Mouse (Mus musculus) C2C12 (cell line): Measurements from ENCODE around the gene Nell1. TPM values are rescaled to one million over a fixed set of nuclear protein-coding genes. Genes with fewer than 3 reads are reported as not detected.

ENCODE experiments used
- H3K27me3 ChIP-seq: one replicate; pipeline ENCODE4 v1.6.1; 2011; ENCODE audit not compliant: control insufficient read depth, insufficient read depth, insufficient read length
- H3K36me3 ChIP-seq: one replicate; pipeline ENCODE4 v1.6.1; 2011; ENCODE audit not compliant: control insufficient read depth, insufficient read depth
- H3K4me3 ChIP-seq: one replicate; pipeline ENCODE4 v1.5.1; 2011; ENCODE audit warnings: mild to moderate bottlenecking, control low read depth; ENCODE audit not compliant: poor library complexity, insufficient read depth, severe bottlenecking
- H3K79me2 ChIP-seq: one replicate; pipeline ENCODE4 v1.6.1; 2011; ENCODE audit not compliant: control insufficient read depth, insufficient read depth
- H3K79me3 ChIP-seq: one replicate; pipeline ENCODE4 v1.6.1; 2011; ENCODE audit warnings: low read depth, control low read depth
- H3ac ChIP-seq: one replicate; pipeline ENCODE3; 2011; ENCODE audit warnings: low read depth; ENCODE audit not compliant: control insufficient read depth, insufficient read length
- CEBPB ChIP-seq: IDR thresholded peaks from one replicate; pipeline ENCODE4 v1.6.1; 2011; ENCODE audit warnings: low read depth, mild to moderate bottlenecking, control low read depth, moderate library complexity
- CTCF ChIP-seq: IDR thresholded peaks from one replicate; pipeline ENCODE4 v1.5.1; 2011; ENCODE audit not compliant: control insufficient read depth, insufficient read depth, insufficient read length
- FOSL1 ChIP-seq: IDR thresholded peaks from one replicate; pipeline ENCODE4 v1.8.0; 2011; ENCODE audit warnings: mild to moderate bottlenecking, low read length; ENCODE audit not compliant: poor library complexity, insufficient read depth, severe bottlenecking
- MAX ChIP-seq: IDR thresholded peaks from one replicate; pipeline ENCODE4 v1.6.1; 2011; ENCODE audit warnings: mild to moderate bottlenecking, control low read depth
- MYOD1 ChIP-seq: IDR thresholded peaks from one replicate; pipeline ENCODE4 v1.6.1; 2011; ENCODE audit warnings: low read depth; ENCODE audit not compliant: control insufficient read depth, insufficient read length
- MYOG ChIP-seq: IDR thresholded peaks from one replicate; pipeline ENCODE4 v1.6.1; 2011; ENCODE audit not compliant: control insufficient read depth, insufficient read length; ENCODE audit errors: extremely low read depth
- USF1 ChIP-seq: IDR thresholded peaks from one replicate; pipeline ENCODE4 v1.6.1; 2011; ENCODE audit warnings: low read depth, mild to moderate bottlenecking, control low read depth, moderate library complexity
- polyA plus RNA-seq: library from polyadenylated mRNA; unstranded; fragments of >200 nt; fragmentation: generic; extraction: Trizol; gene quantifications from one replicate; pipeline ENCODE4 v1.2.1, GENCODE M21; 2012; ENCODE audit warnings: missing spikeins

Gene Nell1
- polyA plus RNA-seq, 1 experiment, result not detected

DNA sequence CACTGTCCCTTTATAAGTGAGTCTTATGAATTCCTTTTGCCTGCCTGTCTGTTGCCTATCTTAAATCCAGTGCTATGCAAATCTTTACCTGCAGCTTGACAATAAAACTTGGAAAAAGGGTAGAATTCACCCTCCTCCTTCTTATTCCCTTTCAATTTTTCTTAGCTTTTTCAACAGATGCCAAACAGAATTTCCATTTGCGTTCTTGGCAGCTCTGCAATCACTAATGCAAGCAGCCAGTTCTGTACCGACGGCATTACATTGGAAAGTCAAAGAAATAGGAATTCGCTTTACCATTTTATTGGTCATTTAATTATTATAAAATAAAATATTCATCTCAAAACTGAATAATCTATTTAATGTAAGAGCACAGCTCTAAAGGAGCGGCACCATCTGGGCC lies 781.7 kb downstream of the Nell1 start:
- Histone ChIP-seq H3K36me3 (no peaks in the 10 kb centered on the region), H3K79me3 (no peaks in the 10 kb centered on the region), H3K27me3 (no peaks in the 10 kb centered on the region), H3K4me3 (no peak overlapping the region), H3K79me2 (no peaks in the 10 kb centered on the region), H3ac (no peak overlapping the region)
- TF ChIP-seq CEBPB, result no peak

DNA sequence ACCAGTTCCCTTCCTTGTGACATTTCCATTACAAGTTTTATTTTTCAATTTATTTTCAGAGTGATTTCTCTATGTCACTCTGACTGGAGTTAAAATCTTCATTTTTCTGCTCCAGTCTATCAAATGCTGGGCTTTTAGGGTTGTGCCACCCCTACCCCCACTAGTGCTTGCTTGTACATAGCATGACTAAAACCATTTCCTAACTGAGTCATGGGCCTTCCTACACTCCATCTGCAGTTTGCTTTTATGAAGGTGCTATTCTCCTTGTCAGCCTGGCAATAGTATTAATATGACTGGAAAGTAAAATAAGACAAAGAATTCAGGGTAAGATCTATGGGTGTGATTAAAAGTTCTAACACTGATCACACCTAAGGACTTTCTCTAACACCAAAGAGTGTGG lies 798.9 kb downstream of the Nell1 start:
- no peaks in the 10 kb centered on the region for H3K79me2 ChIP-seq
- no peaks in the 10 kb centered on the region for H3K27me3 ChIP-seq
- no peak overlapping the region for H3ac ChIP-seq
- no peak overlapping the region for H3K4me3 ChIP-seq
- no peaks in the 10 kb centered on the region for H3K36me3 ChIP-seq
- no peak for TF ChIP-seq CTCF
- TF ChIP-seq MAX, result no peak
- no peak for TF ChIP-seq USF1
- no peak for TF ChIP-seq MYOG
- no peak for TF ChIP-seq MYOD1
- TF ChIP-seq CEBPB, result no peak
- TF ChIP-seq FOSL1, result no peak
- H3K79me3 ChIP-seq, result no peaks in the 10 kb centered on the region

GRCm38 (mm10) chr7:50781105-50781504 lies 806.4 kb downstream of the Nell1 start:
- TF ChIP-seq MYOG (no peak), CTCF (no peak), MYOD1 (no peak), FOSL1 (no peak), USF1 (no peak), CEBPB (no peak), MAX (no peak)
- Histone ChIP-seq H3K27me3 (no peaks in the 10 kb centered on the region), H3K79me3 (no peaks in the 10 kb centered on the region)

DNA sequence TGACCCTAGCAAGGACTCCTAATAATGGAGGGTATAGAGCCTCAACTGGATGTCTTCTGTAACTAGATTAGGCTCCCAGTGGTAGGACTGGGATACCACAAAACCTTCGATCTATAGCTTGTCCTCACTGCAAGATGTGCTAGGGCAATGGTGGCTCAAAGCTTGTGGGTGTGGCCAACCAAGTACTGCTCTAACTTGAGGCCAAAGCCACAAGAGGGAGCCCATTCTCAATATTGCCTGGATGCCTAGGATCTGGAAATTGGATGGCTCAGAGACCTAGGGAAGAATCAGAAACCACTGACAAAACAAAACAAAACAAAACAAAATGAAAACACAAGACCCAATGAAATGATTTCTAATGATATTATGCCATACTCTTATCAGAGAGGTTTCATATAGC lies 809.0 kb downstream of the Nell1 start:
- Histone ChIP-seq H3K27me3 (no peaks in the 10 kb centered on the region), H3K79me3 (no peaks in the 10 kb centered on the region), H3ac (no peak overlapping the region), H3K4me3 (no peak overlapping the region), H3K36me3 (no peaks in the 10 kb centered on the region), H3K79me2 (no peaks in the 10 kb centered on the region)
- TF ChIP-seq MYOD1, result no peak
- TF ChIP-seq CTCF, result no peak
- no peak for TF ChIP-seq CEBPB
- TF ChIP-seq MAX, result no peak
- TF ChIP-seq USF1, result no peak
- TF ChIP-seq MYOG, result no peak
- no peak for TF ChIP-seq FOSL1

More at GRCm38 (mm10) chr7:50781105-50781504, 806.4 kb downstream of the Nell1 start:
- H3K36me3 ChIP-seq, result no peaks in the 10 kb centered on the region
- no peak overlapping the region for H3ac ChIP-seq
- no peaks in the 10 kb centered on the region for H3K79me2 ChIP-seq
- H3K4me3 ChIP-seq, result no peak overlapping the region

- no peak for TF ChIP-seq USF1
- TF ChIP-seq CEBPB, result no peak
- no peak for TF ChIP-seq MAX
- no peak for TF ChIP-seq MYOG
- TF ChIP-seq MYOD1, result no peak
- no peak for TF ChIP-seq FOSL1
- TF ChIP-seq CTCF, result no peak
- H3K4me3 ChIP-seq, result no peak overlapping the region
Observed at GRCm38 (mm10) chr7:50826180-50826579, 851.5 kb downstream of the Nell1 start.

GRCm38 (mm10) chr7:50832799-50833198 lies 858.1 kb downstream of the Nell1 start:
- no peak overlapping the region for H3K4me3 ChIP-seq
- H3ac ChIP-seq, result no peak overlapping the region
- H3K36me3 ChIP-seq, result no peaks in the 10 kb centered on the region
- TF ChIP-seq MAX, result no peak
- TF ChIP-seq MYOG, result no peak
- TF ChIP-seq MYOD1, result no peak
- TF ChIP-seq CTCF, result no peak
- H3K27me3 ChIP-seq, result no peaks in the 10 kb centered on the region
- H3K79me3 ChIP-seq, result no peaks in the 10 kb centered on the region
- H3K79me2 ChIP-seq, result no peaks in the 10 kb centered on the region

More at GRCm38 (mm10) chr7:50826180-50826579, 851.5 kb downstream of the Nell1 start:
- no peak overlapping the region for H3ac ChIP-seq
- no peaks in the 10 kb centered on the region for H3K27me3 ChIP-seq
- H3K79me3 ChIP-seq, result no peaks in the 10 kb centered on the region
- no peaks in the 10 kb centered on the region for H3K36me3 ChIP-seq
- H3K79me2 ChIP-seq, result no peaks in the 10 kb centered on the region
